Mouse (Mus musculus): ENCODE results near the gene Bst1. TPM values are rescaled to one million over a fixed set of nuclear protein-coding genes. Genes with fewer than 3 reads are reported as not detected.

Bst1 gene
- total and polyA plus RNA-seq, 2 experiments from 2014 or later = 0.15 to 1.2 TPM

- 81% methylated on average over 2 of the region's 2 CpGs for WGBS
- Histone ChIP-seq H3K27me3 (ENCODE audit: control insufficient read depth, insufficient read depth, low read length) (no peaks in the 10 kb centered on the region), H3K4me3 (ENCODE audit: low read depth, low read length) (no peak overlapping the region), H3K9me3 (replicated peaks; ENCODE audit: control insufficient read depth, low read length) (no peaks in the 10 kb centered on the region), H3K9ac (replicated peaks; ENCODE audit: low read depth, low read length) (no peak overlapping the region), H3K27ac (ENCODE audit: low read depth) (no peak overlapping the region), H3K4me2 (ENCODE audit: low read depth, low read length) (no peak overlapping the region), H3K4me1 (ENCODE audit: control insufficient read depth, insufficient read depth) (no peaks in the 10 kb centered on the region), H3K36me3 (replicated peaks; ENCODE audit: control insufficient read depth, insufficient read depth, low read length) (no peaks in the 10 kb centered on the region)
- DNase-seq (ENCODE audit: low spot score) (no peak), ATAC-seq (ENCODE audit: insufficient read depth, low read depth) (no peak)
- no peak for TF ChIP-seq EP300 (IDR thresholded peaks at IDR 0.05; ENCODE audit: low read depth)
- no peak for TF ChIP-seq CTCF (IDR thresholded peaks at IDR 0.05; ENCODE audit: low read depth)
Measured at GRCm38 (mm10) chr5:43814536-43814935, 4.1 kb upstream of the Bst1 start.

- 33% methylated on average over 1 of the region's 1 CpGs for WGBS
- Histone ChIP-seq H3K9me3 (replicated peaks; ENCODE audit: control insufficient read depth, low read length) (no peaks in the 10 kb centered on the region), H3K9ac (replicated peaks; ENCODE audit: low read depth, low read length) (no peak overlapping the region), H3K27ac (ENCODE audit: low read depth) (no peak overlapping the region), H3K36me3 (replicated peaks; ENCODE audit: control insufficient read depth, insufficient read depth, low read length) (no peaks in the 10 kb centered on the region), H3K4me2 (ENCODE audit: low read depth, low read length) (no peak overlapping the region), H3K4me1 (ENCODE audit: control insufficient read depth, insufficient read depth) (no peaks in the 10 kb centered on the region), H3K4me3 (ENCODE audit: low read depth, low read length) (no peak overlapping the region), H3K27me3 (ENCODE audit: control insufficient read depth, insufficient read depth, low read length) (no peaks in the 10 kb centered on the region)
- ATAC-seq (ENCODE audit: insufficient read depth, low read depth) = no peak
- TF ChIP-seq CTCF (IDR thresholded peaks at IDR 0.05; ENCODE audit: low read depth) = no peak
- no peak for TF ChIP-seq EP300 (IDR thresholded peaks at IDR 0.05; ENCODE audit: low read depth)
- no peak for DNase-seq (ENCODE audit: low spot score)
Measured at GRCm38 (mm10) chr5:43815769-43816168, 2.9 kb upstream of the Bst1 start.

GRCm38 (mm10) chr5:43820785-43821184 lies 2.1 kb downstream of the Bst1 start:
- ATAC-seq (ENCODE audit: insufficient read depth, low read depth) (no peak), DNase-seq (ENCODE audit: low spot score) (no peak)
- WGBS = 47% methylated on average over 11 of the region's 11 CpGs
- H3K4me1 ChIP-seq (ENCODE audit: control insufficient read depth, insufficient read depth) = no peaks in the 10 kb centered on the region
- no peaks in the 10 kb centered on the region for H3K27me3 ChIP-seq (ENCODE audit: control insufficient read depth, insufficient read depth, low read length)
- H3K9ac ChIP-seq (replicated peaks; ENCODE audit: low read depth, low read length) = no peak overlapping the region
- no peak overlapping the region for H3K4me3 ChIP-seq (ENCODE audit: low read depth, low read length)
- no peak overlapping the region for H3K4me2 ChIP-seq (ENCODE audit: low read depth, low read length)
- H3K27ac ChIP-seq (ENCODE audit: low read depth) = no peak overlapping the region
- no peaks in the 10 kb centered on the region for H3K9me3 ChIP-seq (replicated peaks; ENCODE audit: control insufficient read depth, low read length)
- no peaks in the 10 kb centered on the region for H3K36me3 ChIP-seq (replicated peaks; ENCODE audit: control insufficient read depth, insufficient read depth, low read length)
- no peak for TF ChIP-seq EP300 (IDR thresholded peaks at IDR 0.05; ENCODE audit: low read depth)
- TF ChIP-seq CTCF (IDR thresholded peaks at IDR 0.05; ENCODE audit: low read depth) = no peak

GRCm38 (mm10) chr5:43821538-43821937 lies 2.9 kb downstream of the Bst1 start, which contains the start of gene Fbxl5:
TSS of gene Fbxl5 (minus strand) at chr5:43821638.
- DNase-seq (ENCODE audit: low spot score) = no peak
- TF ChIP-seq CTCF (IDR thresholded peaks at IDR 0.05; ENCODE audit: low read depth) = no peak
- no peak for TF ChIP-seq EP300 (IDR thresholded peaks at IDR 0.05; ENCODE audit: low read depth)
- Histone ChIP-seq H3K4me3 (ENCODE audit: low read depth, low read length) (no peak within 1 kb of the TSS), H3K36me3 (replicated peaks; ENCODE audit: control insufficient read depth, insufficient read depth, low read length) (no peaks in the 10 kb centered on the region), H3K27me3 (ENCODE audit: control insufficient read depth, insufficient read depth, low read length) (no peaks in the 10 kb centered on the region), H3K4me2 (ENCODE audit: low read depth, low read length) (no peak within 1 kb of the TSS), H3K4me1 (ENCODE audit: control insufficient read depth, insufficient read depth) (no peaks in the 10 kb centered on the region), H3K9ac (replicated peaks; ENCODE audit: low read depth, low read length) (no peak within 1 kb of the TSS), H3K27ac (ENCODE audit: low read depth) (no peak within 1 kb of the TSS), H3K9me3 (replicated peaks; ENCODE audit: control insufficient read depth, low read length) (no peaks in the 10 kb centered on the region)
- no peak for ATAC-seq (ENCODE audit: insufficient read depth, low read depth)
- 72% methylated on average over 19 of the region's 19 CpGs for WGBS

- 89% methylated on average over 8 of the region's 8 CpGs for WGBS
- TF ChIP-seq CTCF (IDR thresholded peaks at IDR 0.05; ENCODE audit: low read depth) (no peak), EP300 (IDR thresholded peaks at IDR 0.05; ENCODE audit: low read depth) (no peak)
Measured at GRCm38 (mm10) chr5:43822199-43822598, 3.5 kb downstream of the Bst1 start.

GRCm38 (mm10) chr5:43822824-43823223 lies 4.1 kb downstream of the Bst1 start:
- Histone ChIP-seq H3K27me3 (ENCODE audit: control insufficient read depth, insufficient read depth, low read length) (no peaks in the 10 kb centered on the region), H3K36me3 (replicated peaks; ENCODE audit: control insufficient read depth, insufficient read depth, low read length) (no peaks in the 10 kb centered on the region), H3K27ac (ENCODE audit: low read depth) (no peak overlapping the region), H3K9ac (replicated peaks; ENCODE audit: low read depth, low read length) (no peak overlapping the region), H3K4me3 (ENCODE audit: low read depth, low read length) (no peak overlapping the region), H3K4me2 (ENCODE audit: low read depth, low read length) (no peak overlapping the region), H3K9me3 (replicated peaks; ENCODE audit: control insufficient read depth, low read length) (no peaks in the 10 kb centered on the region), H3K4me1 (ENCODE audit: control insufficient read depth, insufficient read depth) (no peaks in the 10 kb centered on the region)
- ATAC-seq (ENCODE audit: insufficient read depth, low read depth) (no peak), DNase-seq (ENCODE audit: low spot score) (no peak)
- TF ChIP-seq CTCF (IDR thresholded peaks at IDR 0.05; ENCODE audit: low read depth) = no peak
- TF ChIP-seq EP300 (IDR thresholded peaks at IDR 0.05; ENCODE audit: low read depth) = no peak
- 59% methylated on average over 3 of the region's 3 CpGs for WGBS

More at GRCm38 (mm10) chr5:43822199-43822598, 3.5 kb downstream of the Bst1 start:
- Histone ChIP-seq H3K27ac (ENCODE audit: low read depth) (no peak overlapping the region), H3K4me3 (ENCODE audit: low read depth, low read length) (no peak overlapping the region), H3K4me1 (ENCODE audit: control insufficient read depth, insufficient read depth) (no peaks in the 10 kb centered on the region), H3K36me3 (replicated peaks; ENCODE audit: control insufficient read depth, insufficient read depth, low read length) (no peaks in the 10 kb centered on the region), H3K27me3 (ENCODE audit: control insufficient read depth, insufficient read depth, low read length) (no peaks in the 10 kb centered on the region), H3K4me2 (ENCODE audit: low read depth, low read length) (no peak overlapping the region), H3K9me3 (replicated peaks; ENCODE audit: control insufficient read depth, low read length) (no peaks in the 10 kb centered on the region), H3K9ac (replicated peaks; ENCODE audit: low read depth, low read length) (no peak overlapping the region)
- ATAC-seq (ENCODE audit: insufficient read depth, low read depth) = no peak
- no peak for DNase-seq (ENCODE audit: low spot score)
